Mouse (Mus musculus) cerebellum, adult 18-20 months (tissue): ENCODE results near the gene H2-Q4.
A peak's percentile ranks its signal among the peaks of the same experiment; 100 is the strongest.
"Not testable (repeated sequence)": the region's sequence is repeated elsewhere in the genome, so short reads cannot be mapped to it uniquely, and the experiment has no call there.

Source experiments
- DNase-seq, 2 experiments: peaks; one replicate each; pipeline ENCODE4 v3.0.0; 2021

H2-Q4 gene

GRCm38 (mm10) chr17:35379369-35379728 is at the start of gene H2-Q4:
Gene H2-Q4, plus strand, starts transcription at chr17:35379617.
- peak; percentile 52 to 67 for DNase-seq

- DNase-seq, result not testable (repeated sequence)
Observed at GRCm38 (mm10) chr17:35329714-35330113, 49.7 kb upstream of the H2-Q4 start.

- not testable (repeated sequence) for DNase-seq
Observed at GRCm38 (mm10) chr17:35331546-35331945, 47.9 kb upstream of the H2-Q4 start.

GRCm38 (mm10) chr17:35342071-35342671 is 37.2 kb upstream of the H2-Q4 start, which contains the start of gene H2-Q2:
Gene H2-Q2, plus strand, starts transcription at chr17:35342242.
- DNase-seq, result no peak

GRCm38 (mm10) chr17:35342711-35343476 is 36.5 kb upstream of the H2-Q4 start:
- no peak for DNase-seq

- not testable (repeated sequence) for DNase-seq
Observed at GRCm38 (mm10) chr17:35347659-35348058, 31.8 kb upstream of the H2-Q4 start.

- DNase-seq, result not testable (repeated sequence)
Observed at GRCm38 (mm10) chr17:35353275-35353674, 26.1 kb upstream of the H2-Q4 start.

- DNase-seq, result no peak
Observed at GRCm38 (mm10) chr17:35354071-35354470, 25.3 kb upstream of the H2-Q4 start.

GRCm38 (mm10) chr17:35357086-35357485 is 22.3 kb upstream of the H2-Q4 start:
- DNase-seq, result no peak

- DNase-seq, result no peak
Observed at GRCm38 (mm10) chr17:35358763-35359469, 20.5 kb upstream of the H2-Q4 start.

- no peak for DNase-seq
Observed at GRCm38 (mm10) chr17:35359470-35359862, 20.0 kb upstream of the H2-Q4 start.

GRCm38 (mm10) chr17:35379729-35380451 is 473 bp downstream of the H2-Q4 start:
- DNase-seq, result peak in 1 of 2 experiments; percentile 3

- DNase-seq, result peak in 1 of 2 experiments; percentile 5
Observed at GRCm38 (mm10) chr17:35389796-35390195, 10.4 kb downstream of the H2-Q4 start.

- not testable (repeated sequence) for DNase-seq
Observed at GRCm38 (mm10) chr17:35392671-35393070, 13.3 kb downstream of the H2-Q4 start.

- not testable (repeated sequence) for DNase-seq
Observed at GRCm38 (mm10) chr17:35393864-35394800, 14.7 kb downstream of the H2-Q4 start.

- not testable (repeated sequence) for DNase-seq
Observed at GRCm38 (mm10) chr17:35396956-35397355, 17.5 kb downstream of the H2-Q4 start.

GRCm38 (mm10) chr17:35413057-35413456 is 33.6 kb downstream of the H2-Q4 start:
- DNase-seq, result not testable (repeated sequence)

GRCm38 (mm10) chr17:35415273-35416129 is 36.1 kb downstream of the H2-Q4 start:
- DNase-seq, result not testable (repeated sequence)

GRCm38 (mm10) chr17:35418772-35419171 is 39.4 kb downstream of the H2-Q4 start:
- DNase-seq, result no peak

GRCm38 (mm10) chr17:35419564-35419963 is 40.1 kb downstream of the H2-Q4 start:
- DNase-seq, result not testable (repeated sequence)
